Mouse (Mus musculus): ENCODE measurements around the gene Slc12a4. TPM values are rescaled to one million over a fixed set of nuclear protein-coding genes. Genes with fewer than 3 reads are reported as not detected.

Slc12a4 gene
- polyA plus RNA-seq, 1 experiment, result 96.8 TPM

DNA sequence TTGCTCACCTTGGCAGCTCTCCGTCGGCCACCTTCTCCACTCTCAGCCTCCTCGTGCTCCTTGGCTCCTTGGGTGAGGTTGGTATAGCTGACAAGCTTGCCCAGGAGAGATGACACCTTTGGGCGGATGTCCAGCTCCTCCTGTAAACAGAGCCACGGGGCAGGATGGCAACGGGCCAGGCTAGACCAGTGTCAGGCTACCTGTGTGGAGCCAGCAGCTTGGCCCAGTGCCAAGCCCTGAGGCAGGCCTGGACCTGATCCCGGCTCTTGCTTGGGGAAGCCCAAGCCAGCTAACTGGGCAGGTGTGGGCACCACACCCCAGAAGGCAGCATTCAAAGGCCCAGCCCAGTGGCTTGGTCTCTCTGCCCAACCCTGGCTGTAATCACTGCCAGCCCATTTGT is 6.5 kb downstream of the Slc12a4 start:
- peaks cover 5% of the 10 kb centered on the region for H3K4me1 ChIP-seq (ENCODE audit: control insufficient read depth, insufficient read depth, low read length)
- H3K4me3 ChIP-seq (replicated peaks; ENCODE audit: extremely low read depth, low read depth, low read length), result no peak overlapping the region
- DNase-seq, result peak; percentile 50
- no peak for TF ChIP-seq POLR2A (IDR thresholded peaks at IDR 0.05; ENCODE audit: borderline replicate concordance, extremely low read depth, low read depth, low read length)
- no peak for TF ChIP-seq CTCF (IDR thresholded peaks at IDR 0.05; ENCODE audit: insufficient read depth, low read length)
- 54% methylated on average over 7 of the region's 7 CpGs for WGBS

- TF ChIP-seq POLR2A (IDR thresholded peaks at IDR 0.05; ENCODE audit: borderline replicate concordance, extremely low read depth, low read depth, low read length) (no peak), CTCF (IDR thresholded peaks at IDR 0.05; ENCODE audit: insufficient read depth, low read length) (0 out of 2 replicates have a peak, but pooled peaks have one; percentile 10)
- H3K4me3 ChIP-seq (replicated peaks; ENCODE audit: extremely low read depth, low read depth, low read length), result no peak overlapping the region
- DNase-seq, result no peak
- H3K4me1 ChIP-seq (ENCODE audit: control insufficient read depth, insufficient read depth, low read length), result peaks cover 2% of the 10 kb centered on the region; the same call in 1 of the 2 replicates
- 35% methylated on average over 3 of the region's 4 CpGs for WGBS
Observed at GRCm38 (mm10) chr8:105957813-105958212, 8.1 kb downstream of the Slc12a4 start.

DNA sequence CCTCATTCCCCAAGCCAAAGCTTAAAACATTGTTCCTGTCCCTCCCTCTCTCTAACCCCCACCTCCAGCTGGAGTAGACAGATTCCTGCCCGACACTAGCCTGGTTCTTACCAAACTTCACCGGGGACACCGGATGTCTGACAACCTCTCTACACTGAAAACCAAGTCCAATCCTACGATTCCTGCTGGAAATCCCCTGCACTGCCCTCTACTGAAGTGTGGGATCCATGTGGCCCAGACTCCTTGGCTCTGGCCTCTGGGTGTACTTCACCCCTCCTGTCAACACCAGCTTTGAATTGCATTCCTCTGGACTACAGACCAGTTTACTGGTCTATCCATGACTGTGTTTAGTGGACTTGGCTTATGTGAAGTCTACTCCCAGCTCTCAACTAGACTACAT is 9.3 kb downstream of the Slc12a4 start:
- TF ChIP-seq CTCF (IDR thresholded peaks at IDR 0.05; ENCODE audit: insufficient read depth, low read length), result no peak
- no peak for TF ChIP-seq POLR2A (IDR thresholded peaks at IDR 0.05; ENCODE audit: borderline replicate concordance, extremely low read depth, low read depth, low read length)
- Histone ChIP-seq H3K4me3 (replicated peaks; ENCODE audit: extremely low read depth, low read depth, low read length) (no peak overlapping the region), H3K4me1 (ENCODE audit: control insufficient read depth, insufficient read depth, low read length) (peaks cover 2% of the 10 kb centered on the region; the same call in 1 of the 2 replicates)
- DNase-seq, result no peak
- WGBS, result 69% methylated on average over 4 of the region's 4 CpGs

DNA sequence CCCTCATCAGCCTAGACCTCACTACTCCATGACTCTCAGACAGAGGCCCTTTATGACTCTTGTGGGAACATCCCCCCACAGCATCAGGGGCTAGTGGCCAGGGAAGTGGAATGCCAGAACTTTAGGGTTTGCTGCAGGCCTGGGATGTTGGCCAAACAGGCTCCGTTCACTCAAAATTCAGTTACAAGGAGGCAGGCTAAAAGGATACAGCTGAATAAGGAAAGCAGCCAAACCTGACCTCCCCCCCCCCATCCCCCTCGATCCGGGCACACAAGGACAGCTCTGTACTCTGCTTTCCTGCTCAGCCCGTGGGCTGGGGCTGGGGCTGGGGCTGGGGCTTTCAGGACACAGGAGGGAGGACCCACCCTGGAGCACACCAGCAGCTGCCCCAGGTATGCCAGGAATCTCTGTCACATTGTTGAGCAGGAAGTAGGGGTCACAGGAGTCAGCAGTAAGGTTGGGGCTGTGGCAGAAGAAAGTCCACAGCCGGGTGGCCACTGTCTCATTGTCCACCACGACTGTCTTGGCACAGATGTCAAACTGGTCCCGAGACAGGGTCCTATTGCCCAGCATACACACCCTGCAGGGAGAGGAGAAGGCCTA is 14.7 kb downstream of the Slc12a4 start:
- WGBS, result 38% methylated on average over 7 of the region's 7 CpGs
- TF ChIP-seq POLR2A (IDR thresholded peaks at IDR 0.05; ENCODE audit: borderline replicate concordance, extremely low read depth, low read depth, low read length) (no peak), CTCF (IDR thresholded peaks at IDR 0.05; ENCODE audit: insufficient read depth, low read length) (no peak)
- H3K4me1 ChIP-seq (ENCODE audit: control insufficient read depth, insufficient read depth, low read length), result no peaks in the 10 kb centered on the region
- no peak for DNase-seq
- H3K4me3 ChIP-seq (replicated peaks; ENCODE audit: extremely low read depth, low read depth, low read length), result no peak overlapping the region

DNA sequence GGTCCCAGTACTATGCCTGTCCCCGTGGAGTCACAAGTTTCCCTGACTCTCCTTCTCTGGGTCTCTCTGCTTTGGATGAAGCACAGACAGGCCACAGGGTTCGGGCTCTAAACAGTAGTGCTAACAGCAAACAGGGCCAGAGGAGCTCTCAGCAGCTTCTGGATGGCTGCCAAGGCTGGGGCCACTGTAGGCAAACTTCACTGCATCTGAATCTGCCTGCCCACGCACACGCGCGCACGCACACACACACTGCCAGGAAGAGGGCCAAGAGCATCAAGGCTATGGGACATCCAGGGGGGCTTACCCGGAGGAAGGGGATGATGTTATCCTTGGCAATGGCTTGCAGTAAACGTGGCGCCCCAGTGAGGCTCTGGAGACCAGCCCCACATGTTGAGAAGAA is 16.5 kb downstream of the Slc12a4 start:
- Histone ChIP-seq H3K4me3 (replicated peaks; ENCODE audit: extremely low read depth, low read depth, low read length) (no peak overlapping the region), H3K4me1 (ENCODE audit: control insufficient read depth, insufficient read depth, low read length) (no peaks in the 10 kb centered on the region)
- no peak for DNase-seq
- TF ChIP-seq CTCF (IDR thresholded peaks at IDR 0.05; ENCODE audit: insufficient read depth, low read length), result no peak
- no peak for TF ChIP-seq POLR2A (IDR thresholded peaks at IDR 0.05; ENCODE audit: borderline replicate concordance, extremely low read depth, low read depth, low read length)
- whole genome bisulfite sequencing, result 53% methylated on average over 10 of the region's 10 CpGs

DNA sequence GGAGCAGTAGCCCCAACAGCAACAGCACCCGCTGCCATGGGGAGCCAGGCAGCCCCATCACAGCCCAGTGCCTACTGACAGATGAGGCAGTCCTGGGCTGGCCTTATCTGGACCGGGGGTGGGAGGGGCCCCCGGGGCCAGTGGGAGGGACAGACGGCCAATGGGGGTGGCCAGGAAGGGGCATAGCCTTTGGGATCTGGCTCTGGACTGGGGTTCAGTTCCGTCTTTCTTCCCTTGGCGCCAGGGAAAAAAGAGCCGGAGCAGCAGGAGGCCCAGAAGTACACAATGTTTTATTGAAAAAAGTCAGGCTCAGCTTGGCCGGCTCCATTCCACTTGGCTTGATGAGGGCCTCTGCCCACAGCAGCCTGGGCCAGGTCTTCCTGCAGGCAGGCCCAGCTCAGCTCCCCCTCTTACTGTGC is 22.6 kb downstream of the Slc12a4 start, which contains the start of gene Lcat:
Gene Lcat (minus strand): TSS at position 62 of the 419 bp plus-strand sequence.
- WGBS, result 74% methylated on average over 8 of the region's 8 CpGs

DNA sequence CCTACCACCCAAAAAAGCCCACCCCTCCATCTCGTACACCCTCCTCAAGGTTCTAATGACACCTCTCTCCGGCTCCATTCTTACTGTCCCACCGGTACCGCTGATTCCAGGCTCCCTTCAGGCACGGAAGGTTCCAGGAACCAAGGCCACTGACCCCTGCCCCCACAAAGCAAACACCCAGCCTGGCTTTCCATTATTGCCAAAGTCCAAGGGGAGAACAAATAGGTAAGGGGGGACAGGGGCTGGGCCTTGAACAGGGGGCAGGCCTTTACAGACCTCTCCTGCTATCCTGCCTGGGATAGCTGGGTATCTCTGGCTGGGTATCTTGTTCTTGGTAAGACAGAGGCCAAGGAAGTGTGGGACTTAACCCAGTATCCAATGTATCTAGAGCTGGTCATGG is 23.4 kb downstream of the Slc12a4 start:
- 91% methylated on average over 5 of the region's 5 CpGs for WGBS
- no peak for DNase-seq
- Histone ChIP-seq H3K4me3 (replicated peaks; ENCODE audit: extremely low read depth, low read depth, low read length) (no peak overlapping the region), H3K4me1 (ENCODE audit: control insufficient read depth, insufficient read depth, low read length) (no peaks in the 10 kb centered on the region)
- TF ChIP-seq POLR2A (IDR thresholded peaks at IDR 0.05; ENCODE audit: borderline replicate concordance, extremely low read depth, low read depth, low read length), result no peak

More for the DNA sequence above, 22.6 kb downstream of the Slc12a4 start, which contains the start of gene Lcat:
- Histone ChIP-seq H3K4me3 (replicated peaks; ENCODE audit: extremely low read depth, low read depth, low read length) (no peak within 1 kb of the TSS), H3K4me1 (ENCODE audit: control insufficient read depth, insufficient read depth, low read length) (no peaks in the 10 kb centered on the region)
- no peak for DNase-seq
- TF ChIP-seq CTCF (IDR thresholded peaks at IDR 0.05; ENCODE audit: insufficient read depth, low read length) (no peak), POLR2A (IDR thresholded peaks at IDR 0.05; ENCODE audit: borderline replicate concordance, extremely low read depth, low read depth, low read length) (no peak)

DNA sequence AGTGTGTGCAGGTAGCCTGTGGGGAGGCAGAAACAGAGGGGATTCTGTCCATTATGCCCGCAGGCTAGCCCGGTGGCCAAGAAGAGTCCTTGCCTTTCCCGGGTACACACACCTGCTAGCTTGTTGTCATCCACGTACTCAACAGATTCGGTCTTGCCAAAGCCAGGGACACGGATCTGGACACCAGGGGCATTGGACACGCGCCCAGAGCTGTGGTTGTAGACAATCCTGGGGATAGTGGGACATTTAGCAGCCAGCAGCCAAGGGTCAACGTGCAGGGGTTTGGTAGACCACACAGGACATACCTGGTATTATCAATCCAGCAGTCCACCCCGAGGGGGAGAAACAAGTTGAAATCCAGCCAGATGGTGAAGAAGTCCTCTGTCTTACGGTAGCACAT is 23.9 kb downstream of the Slc12a4 start:
- 88% methylated on average over 11 of the region's 11 CpGs for WGBS
- H3K4me1 ChIP-seq (ENCODE audit: control insufficient read depth, insufficient read depth, low read length), result no peaks in the 10 kb centered on the region
- TF ChIP-seq POLR2A (IDR thresholded peaks at IDR 0.05; ENCODE audit: borderline replicate concordance, extremely low read depth, low read depth, low read length) (no peak), CTCF (IDR thresholded peaks at IDR 0.05; ENCODE audit: insufficient read depth, low read length) (no peak)
- H3K4me3 ChIP-seq (replicated peaks; ENCODE audit: extremely low read depth, low read depth, low read length), result no peak overlapping the region
- DNase-seq, result no peak

- 4% methylated on average over 4 of the region's 4 CpGs for WGBS
Observed at GRCm38 (mm10) chr8:105938306-105938669, 27.6 kb downstream of the Slc12a4 start, which contains the start of gene Psmb10. TSS of gene Psmb10 (minus strand) at chr8:105938444.

More at GRCm38 (mm10) chr8:105938306-105938669, 27.6 kb downstream of the Slc12a4 start, which contains the start of gene Psmb10:
- H3K4me1 ChIP-seq (ENCODE audit: control insufficient read depth, insufficient read depth, low read length), result peaks cover 4% of the 10 kb centered on the region
- TF ChIP-seq POLR2A (IDR thresholded peaks at IDR 0.05; ENCODE audit: borderline replicate concordance, extremely low read depth, low read depth, low read length) (no peak), CTCF (IDR thresholded peaks at IDR 0.05; ENCODE audit: insufficient read depth, low read length) (no peak)
- DNase-seq, result no peak
- peak within 1 kb of the TSS; percentile 93 for H3K4me3 ChIP-seq (replicated peaks; ENCODE audit: extremely low read depth, low read depth, low read length)
